Mouse (Mus musculus) central nervous system, embryonic 11.5 days (tissue): Measurements from ENCODE around the gene Ccdc90b. TPM values are rescaled to one million over a fixed set of nuclear protein-coding genes. Genes with fewer than 3 reads are reported as not detected.

ENCODE experiments used
- polyA plus RNA-seq: library from polyadenylated mRNA; depleted of rRNA; stranded (reverse); fragments of >200 nt; gene quantifications from 2 replicates; pipeline ENCODE4 v1.2.3, GENCODE M21; 2012; rRNA removed

Gene Ccdc90b
- 42.3 and 48.9 TPM in 2 replicates for polyA plus RNA-seq

DNA sequence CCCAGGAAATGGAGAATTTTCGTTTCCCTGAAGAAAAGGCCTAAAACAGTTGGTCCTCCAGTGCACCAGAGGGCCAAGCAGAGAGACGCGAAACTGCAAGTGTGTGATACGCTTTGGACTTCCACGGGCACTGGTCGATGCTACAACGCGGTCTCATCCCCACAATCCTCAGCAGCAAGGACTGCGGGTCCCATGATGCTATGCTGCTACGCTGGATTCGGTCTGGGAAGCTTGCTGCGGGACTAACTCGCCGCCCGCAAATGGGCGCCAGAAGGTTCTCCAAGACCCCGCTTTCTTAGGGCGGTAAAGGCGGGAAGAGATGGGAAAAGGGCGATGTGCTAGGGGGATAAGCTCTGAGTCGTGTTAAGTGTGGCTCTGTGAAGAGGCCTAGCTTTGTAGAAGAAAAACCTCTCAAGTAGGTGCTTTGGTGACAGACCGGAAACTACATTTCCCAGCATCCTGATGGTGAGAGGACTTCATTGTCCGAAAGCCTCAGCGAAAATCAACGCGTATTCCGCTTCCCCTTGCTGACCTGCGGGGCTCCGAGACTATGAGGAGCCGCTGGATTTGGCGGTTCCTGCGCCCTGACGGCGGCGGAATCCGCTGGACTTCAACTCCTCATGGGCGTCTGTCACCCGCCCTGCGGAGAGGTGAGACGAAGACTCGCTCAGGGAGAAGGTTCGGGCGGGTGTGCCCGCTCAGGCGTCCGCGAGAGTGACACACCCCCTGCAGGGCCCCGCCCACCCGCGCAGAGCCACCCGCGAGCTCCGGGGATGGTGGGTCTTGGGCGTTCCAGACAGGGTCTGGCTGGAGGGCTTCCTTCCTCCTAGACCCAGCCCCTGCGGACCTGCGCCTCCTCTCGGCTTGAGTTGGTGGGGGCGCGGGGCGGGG, at the start of gene Ccdc90b:
Ccdc90b (plus strand) TSS at position 164 of the 891 bp plus-strand sequence.

Other genes with a start within 250 kb of the Ccdc90b start
- gene Ankrd42, start 76.0 kb downstream of the Ccdc90b start, polyA plus RNA-seq, result 5.4 and 6.5 TPM in 2 replicates
- 37.4 and 44.2 TPM in 2 replicates for gene Pcf11, start 108.8 kb downstream of the Ccdc90b start, polyA plus RNA-seq
- 7.0 and 10.7 TPM in 2 replicates for gene Rab30, start 180.5 kb downstream of the Ccdc90b start, polyA plus RNA-seq